12 mouse cellular contexts compared by ENCODE assay signal in the genomic region with DNA sequence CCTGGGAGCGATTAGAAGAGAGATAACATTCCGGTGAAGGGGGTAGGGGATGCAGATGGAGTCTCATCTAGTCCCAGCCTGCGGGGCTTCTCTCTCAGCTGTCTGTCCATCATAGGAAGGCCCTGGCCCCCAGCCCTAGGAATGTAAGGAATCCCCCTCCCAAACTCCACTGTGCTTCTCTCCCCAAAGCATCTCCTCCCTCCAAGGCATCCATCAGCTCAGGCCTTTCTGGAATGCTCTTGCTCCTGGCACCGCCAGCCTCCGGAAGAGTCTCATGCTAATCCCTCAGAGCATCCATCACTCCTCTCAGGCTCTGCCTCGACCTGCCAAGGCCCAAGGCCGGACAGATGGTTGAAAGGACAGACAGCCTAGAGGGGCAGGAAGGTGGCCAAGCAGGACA.
DNase-seq lines count a peak whose midpoint lies in the region; ATAC-seq lines count a peak whose summit lies in the region.
"Had no signal": no experiment of that assay in that cellular context is flagged by ENCODE, and none has a peak within 500 bp of the region (broad histone marks: within the 10 kb centered on the region; RNA-seq: fewer than 3 reads in every experiment).

No protein-coding gene starts in this region.

- no peaks in the 10 kb centered on the region for H3K36me3 ChIP-seq in kidney, embryonic 14.5 days (ENCODE audit: control insufficient read depth, insufficient read depth, low read length)
- no peaks in the 10 kb centered on the region for H3K36me3 ChIP-seq in kidney, embryonic 16.5 days (ENCODE audit: insufficient read depth, low read length)
- H3K36me3 ChIP-seq in intestine, embryonic 16.5 days (ENCODE audit: control insufficient read depth, insufficient read depth, low read length): no peaks in the 10 kb centered on the region

- peak; percentile 25; the same call in 1 of the 2 replicates for ATAC-seq in kidney, embryonic 14.5 days (ENCODE audit: low FRiP score, low TSS enrichment)
- no peak for ATAC-seq in kidney, embryonic 16.5 days (ENCODE audit: low FRiP score, low TSS enrichment)
- ATAC-seq in intestine, embryonic 16.5 days: peak; percentile 53
- ATAC-seq: activated CD4-positive, CD25-positive, alpha-beta regulatory T cell, adult 4 months; forebrain, embryonic 14.5 days had no signal

- no peak overlapping the region for H3K4me3 ChIP-seq in kidney, embryonic 14.5 days (ENCODE audit: low read length)
- no peak overlapping the region for H3K4me3 ChIP-seq in kidney, embryonic 16.5 days (ENCODE audit: low read length)
- no peak overlapping the region for H3K4me3 ChIP-seq in intestine, embryonic 16.5 days (ENCODE audit: low read length)

- H3K27me3 ChIP-seq in kidney, embryonic 14.5 days (ENCODE audit: control insufficient read depth, insufficient read depth, low read length): no peaks in the 10 kb centered on the region
- no peaks in the 10 kb centered on the region for H3K27me3 ChIP-seq in kidney, embryonic 16.5 days (ENCODE audit: insufficient read depth, low read length)
- H3K27me3 ChIP-seq in intestine, embryonic 16.5 days (replicated peaks; ENCODE audit: control insufficient read depth, insufficient read depth, low read length): no peaks in the 10 kb centered on the region

- H3K9ac ChIP-seq in kidney, embryonic 14.5 days (ENCODE audit: low read depth, low read length): no peak overlapping the region
- H3K9ac ChIP-seq in kidney, embryonic 16.5 days (replicated peaks; ENCODE audit: low read length): no peak overlapping the region
- H3K9ac ChIP-seq in intestine, embryonic 16.5 days (ENCODE audit: low read depth, low read length): no peak overlapping the region

- H3K9me3 ChIP-seq in kidney, embryonic 14.5 days (ENCODE audit: control insufficient read depth, low read length): no peaks in the 10 kb centered on the region
- H3K9me3 ChIP-seq in kidney, embryonic 16.5 days (ENCODE audit: low read length): no peaks in the 10 kb centered on the region
- H3K9me3 ChIP-seq in intestine, embryonic 16.5 days (ENCODE audit: control insufficient read depth, low read length): no peaks in the 10 kb centered on the region

- no peak overlapping the region for H3K4me2 ChIP-seq in kidney, embryonic 14.5 days (replicated peaks; ENCODE audit: low read depth, low read length)
- no peak overlapping the region for H3K4me2 ChIP-seq in kidney, embryonic 16.5 days (replicated peaks; ENCODE audit: low read depth, low read length)
- no peak overlapping the region for H3K4me2 ChIP-seq in intestine, embryonic 16.5 days (ENCODE audit: low read depth, low read length)

- H3K4me1 ChIP-seq in kidney, embryonic 14.5 days (ENCODE audit: control insufficient read depth, insufficient read depth, low read length): peaks cover 12% of the 10 kb centered on the region
- H3K4me1 ChIP-seq in kidney, embryonic 16.5 days (ENCODE audit: insufficient read depth, low read length): peaks cover 20% of the 10 kb centered on the region
- peaks cover 3% of the 10 kb centered on the region; the same call in 1 of the 2 replicates for H3K4me1 ChIP-seq in intestine, embryonic 16.5 days (ENCODE audit: control insufficient read depth, insufficient read depth, low read length)

- peak; percentile 56 for DNase-seq in Muller cell, postnatal 12 days (ENCODE audit: inconsistent ontology term)
- DNase-seq in adrenal gland, adult 2 months: peak; percentile 71
- DNase-seq in urinary bladder, adult 2 months (ENCODE audit: low spot score): no peak
- no peak for DNase-seq in thymus, postnatal 4 days
- DNase-seq: cerebellum, adult 18-20 months; heart, adult 11 months had no signal

- H3K27ac ChIP-seq in kidney, embryonic 14.5 days (ENCODE audit: low read depth, low read length): no peak overlapping the region
- H3K27ac ChIP-seq in kidney, embryonic 16.5 days (ENCODE audit: low read length): no peak overlapping the region
- H3K27ac ChIP-seq in intestine, embryonic 16.5 days (ENCODE audit: low read length): no peak overlapping the region
- H3K27ac ChIP-seq: macrophage had no signal

- WGBS in kidney, embryonic 14.5 days: 41% methylated on average over 7 of the region's 7 CpGs
- 58% methylated on average over 7 of the region's 7 CpGs for WGBS in kidney, embryonic 16.5 days
- 27% methylated on average over 7 of the region's 7 CpGs for WGBS in intestine, embryonic 16.5 days

Comparison
In these comparisons a context has a peak if more than half of its experiments do, and no peak if none do; other contexts are left out.
1. DNase-seq: peak in Muller cell, postnatal 12 days (single experiment) and adrenal gland, adult 2 months (single experiment); none in urinary bladder, adult 2 months (single experiment) and thymus, postnatal 4 days (single experiment).